Mouse (Mus musculus): Measurements from ENCODE around the gene Pax5.

GRCm38 (mm10) chr4:44569138-44569537 is 141.1 kb downstream of the Pax5 start:
- TF ChIP-seq GATA1 (IDR thresholded peaks at IDR 0.05; ENCODE audit: borderline replicate concordance, low read length) (no peak), FLI1 (IDR thresholded peaks at IDR 0.05; ENCODE audit: low read length) (no peak)

Measured in megakaryocyte, embryonic 14.5 days (primary cell).